Mouse (Mus musculus) cerebellum, adult (tissue): ENCODE measurements at regions not wholly inside any gene's neighbourhood (a gene's known extent, or its start where the extent isn't known, plus 50 kb on each side); places are given as distances from the start of the nearest gene placed in this dataset.

ENCODE experiments used
- ATAC-seq: cut with Nextera tagmentation; 2 replicates; pipeline ENCODE4 v1.9.2; 2017; ENCODE audit warnings: mild to moderate bottlenecking, moderate library complexity, mixed read lengths; ENCODE audit not compliant: insufficient number of reproducible peaks, low FRiP score, low TSS enrichment

GRCm38 (mm10) chr6:126365495-126365894 lies 169.7 kb downstream of the Kcna5 start:
- 0 out of 2 replicates have a peak, but pooled peaks have one; percentile 14 for ATAC-seq

GRCm38 (mm10) chr6:126362331-126362730 lies 172.9 kb downstream of the Kcna5 start:
- peak; percentile 88 for ATAC-seq

- ATAC-seq: no peak; the same call in 1 of the 2 replicates
Measured at GRCm38 (mm10) chr6:126353346-126353745, 181.9 kb downstream of the Kcna5 start.

- ATAC-seq: no peak
Measured at GRCm38 (mm10) chr6:126350476-126350875, 183.8 kb upstream of the Ntf3 start.

- no peak for ATAC-seq
Measured at GRCm38 (mm10) chr6:126349905-126350304, 183.2 kb upstream of the Ntf3 start.

- no peak for ATAC-seq
Measured at GRCm38 (mm10) chr6:126345221-126345620, 178.5 kb upstream of the Ntf3 start.

- peak; percentile 69 for ATAC-seq
Measured at GRCm38 (mm10) chr6:126340098-126340610, 173.4 kb upstream of the Ntf3 start.

GRCm38 (mm10) chr6:126337711-126338110 lies 171.0 kb upstream of the Ntf3 start:
- ATAC-seq: no peak

- no peak for ATAC-seq
Measured at GRCm38 (mm10) chr6:126334258-126334657, 167.5 kb upstream of the Ntf3 start.

GRCm38 (mm10) chr6:126327187-126327586 lies 160.5 kb upstream of the Ntf3 start:
- no peak for ATAC-seq

- ATAC-seq: no peak
Measured at GRCm38 (mm10) chr6:126318523-126318922, 151.8 kb upstream of the Ntf3 start.

GRCm38 (mm10) chr6:126310786-126311480 lies 144.2 kb upstream of the Ntf3 start:
- no peak for ATAC-seq

- ATAC-seq: no peak
Measured at GRCm38 (mm10) chr6:126303086-126303485, 136.4 kb upstream of the Ntf3 start.

GRCm38 (mm10) chr6:126291581-126291980 lies 124.9 kb upstream of the Ntf3 start:
- no peak for ATAC-seq

GRCm38 (mm10) chr6:126287166-126287565 lies 120.5 kb upstream of the Ntf3 start:
- ATAC-seq: no peak

- no peak for ATAC-seq
Measured at GRCm38 (mm10) chr6:126286201-126286600, 119.5 kb upstream of the Ntf3 start.

- ATAC-seq: no peak
Measured at GRCm38 (mm10) chr6:126284409-126284808, 117.7 kb upstream of the Ntf3 start.

- ATAC-seq: no peak
Measured at GRCm38 (mm10) chr6:126280352-126280751, 113.6 kb upstream of the Ntf3 start.

GRCm38 (mm10) chr6:126245986-126246385 lies 79.3 kb upstream of the Ntf3 start:
- no peak for ATAC-seq

- ATAC-seq: no peak
Measured at GRCm38 (mm10) chr6:126245431-126245830, 78.7 kb upstream of the Ntf3 start.

GRCm38 (mm10) chr6:126242299-126242698 lies 75.6 kb upstream of the Ntf3 start:
- ATAC-seq: no peak

GRCm38 (mm10) chr6:126240256-126240655 lies 73.5 kb upstream of the Ntf3 start:
- no peak for ATAC-seq
